Mouse (Mus musculus) B cell, adult 2 months (primary cell): ENCODE measurements around the gene Osbpl9.

Experiments
- DNase-seq, 2 experiments: peaks; one replicate each; pipeline ENCODE4 v3.0.0; 2022

Gene Osbpl9

GRCm38 (mm10) chr4:109204416-109204815 lies 2.3 kb upstream of the Osbpl9 start:
- no peak for DNase-seq

GRCm38 (mm10) chr4:109203931-109204330 lies 1.9 kb upstream of the Osbpl9 start:
- no peak for DNase-seq

- DNase-seq = no peak
These were observed 3.0 kb downstream of the Osbpl9 start for GRCm38 (mm10) chr4:109199069-109199468.

GRCm38 (mm10) chr4:109195900-109196629 lies 6.0 kb downstream of the Osbpl9 start:
- DNase-seq = no peak

- no peak for DNase-seq
These were observed 8.2 kb downstream of the Osbpl9 start for GRCm38 (mm10) chr4:109193886-109194285.

- no peak for DNase-seq
These were observed 10.5 kb downstream of the Osbpl9 start for GRCm38 (mm10) chr4:109191598-109191997.

- no peak for DNase-seq
These were observed 16.3 kb downstream of the Osbpl9 start for GRCm38 (mm10) chr4:109185616-109186405.

- no peak for DNase-seq
These were observed 26.4 kb downstream of the Osbpl9 start for GRCm38 (mm10) chr4:109175677-109176076.

GRCm38 (mm10) chr4:109173775-109174440 lies 28.2 kb downstream of the Osbpl9 start:
- no peak for DNase-seq

- DNase-seq = no peak
These were observed 28.7 kb downstream of the Osbpl9 start for GRCm38 (mm10) chr4:109173369-109173768.

GRCm38 (mm10) chr4:109165521-109166173 lies 36.4 kb downstream of the Osbpl9 start:
- DNase-seq = peak; percentile 80 to 81

GRCm38 (mm10) chr4:109156481-109157261 lies 45.4 kb downstream of the Osbpl9 start:
- DNase-seq = no peak

GRCm38 (mm10) chr4:109156073-109156472 lies 46.0 kb downstream of the Osbpl9 start:
- DNase-seq = no peak

- DNase-seq = no peak
These were observed 51.9 kb downstream of the Osbpl9 start for GRCm38 (mm10) chr4:109150214-109150613.

- no peak for DNase-seq
These were observed 52.7 kb downstream of the Osbpl9 start for GRCm38 (mm10) chr4:109149411-109149810.

GRCm38 (mm10) chr4:109147278-109148038 lies 54.6 kb downstream of the Osbpl9 start:
- DNase-seq = peak; percentile 59 to 64

- no peak for DNase-seq
These were observed 59.0 kb downstream of the Osbpl9 start for GRCm38 (mm10) chr4:109143091-109143490.

GRCm38 (mm10) chr4:109138551-109138950 lies 63.5 kb downstream of the Osbpl9 start:
- no peak for DNase-seq

- peak; percentile 60 to 61 for DNase-seq
These were observed 65.5 kb downstream of the Osbpl9 start for GRCm38 (mm10) chr4:109136475-109137125.

- DNase-seq = peak in 1 of 2 experiments; percentile 15
These were observed 67.1 kb downstream of the Osbpl9 start for GRCm38 (mm10) chr4:109134955-109135354.
